Mouse (Mus musculus): ENCODE measurements at regions not wholly inside any gene's neighbourhood (a gene's known extent, or its start where the extent isn't known, plus 50 kb on each side); places are given as distances from the start of the nearest gene placed in this dataset.

DNA sequence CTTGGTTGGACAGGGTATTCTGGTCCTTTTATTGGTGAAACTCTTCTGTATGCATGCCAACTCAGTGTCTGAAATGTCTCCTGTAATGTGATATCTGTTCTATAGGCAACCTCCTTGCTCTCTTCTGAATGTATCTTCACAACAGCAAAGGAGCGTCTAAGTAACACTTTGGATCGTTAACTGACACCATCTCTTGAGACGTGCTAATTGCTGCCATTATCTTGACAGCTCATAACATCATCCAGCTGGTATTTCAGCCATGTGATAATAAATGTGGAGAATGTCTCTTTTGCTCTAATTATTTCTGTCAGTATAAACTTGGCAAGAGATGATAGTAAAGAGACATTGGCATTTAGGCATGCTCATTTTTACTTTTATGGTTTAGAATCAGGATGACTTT lies 68.8 kb upstream of the Col8a1 start:
- in situ Hi-C loops (cut with MboI, MseI) = no loop called here

DNA sequence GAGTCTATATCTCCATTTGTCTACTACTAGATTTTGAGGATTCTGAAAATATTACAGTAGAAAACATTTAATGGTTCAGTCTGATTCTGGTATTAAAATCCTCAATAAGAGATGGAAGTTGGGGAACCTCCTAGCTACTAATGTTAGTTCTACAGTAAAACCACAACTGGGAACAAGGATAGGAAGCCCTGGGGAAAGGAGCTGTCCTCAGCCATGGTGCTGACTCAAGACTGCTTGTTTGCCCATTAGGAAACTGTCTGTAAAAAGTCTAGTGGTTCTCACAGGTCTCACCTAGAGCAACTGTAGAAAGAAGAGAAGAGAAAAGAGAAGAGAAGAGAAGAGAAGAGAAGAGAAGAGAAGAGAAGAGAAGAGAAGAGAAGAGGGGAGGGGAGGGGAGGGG lies 90.9 kb upstream of the Col8a1 start:
- in situ Hi-C loops (cut with MboI, MseI) = no loop called here

DNA sequence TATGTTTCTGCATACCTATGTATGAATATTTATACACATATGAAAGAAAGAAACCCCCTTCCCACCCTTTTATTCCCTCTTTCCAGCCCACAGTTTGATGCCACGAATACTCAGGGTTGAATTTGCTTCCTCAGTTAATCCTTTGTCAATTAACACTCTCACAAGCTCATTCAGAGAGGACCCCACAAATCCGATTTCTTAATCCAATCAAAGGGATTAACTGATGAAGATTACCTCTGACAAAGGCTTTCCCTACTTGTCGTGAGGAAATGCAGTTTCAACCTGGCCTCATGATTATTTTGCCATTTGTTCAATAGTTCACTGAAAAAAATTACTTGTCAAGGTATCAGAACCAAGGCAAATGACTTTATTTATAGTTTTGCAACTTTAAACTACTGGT lies 91.8 kb upstream of the Col8a1 start:
- in situ Hi-C loops (cut with MboI, MseI) = no loop called here

DNA sequence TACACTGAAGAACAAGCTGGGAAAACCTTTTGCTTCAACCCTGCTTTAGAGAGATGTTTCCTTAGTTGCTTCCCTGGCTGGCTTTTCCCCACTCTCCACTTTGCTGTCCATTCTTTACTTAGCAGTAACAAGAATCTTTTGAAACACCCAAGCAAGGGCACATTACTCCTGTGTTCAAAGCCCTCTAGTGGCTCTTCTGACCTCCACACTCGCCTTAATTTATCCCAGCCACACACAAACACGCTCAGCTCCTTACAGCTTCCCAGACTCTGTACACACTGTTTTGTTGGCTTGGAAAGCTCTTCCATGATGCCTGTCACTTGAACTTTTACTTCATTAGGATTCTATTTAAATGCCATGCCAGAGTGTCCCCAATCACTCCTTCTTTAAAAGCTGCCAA lies 97.3 kb upstream of the Col8a1 start:
- in situ Hi-C loops (cut with MboI, MseI) = no loop called here

- in situ Hi-C loops (cut with MboI, MseI) = no loop called here
Measured at GRCm38 (mm10) chr16:57852838-57853460, 98.4 kb upstream of the Col8a1 start.

GRCm38 (mm10) chr16:57853751-57854150 lies 99.2 kb upstream of the Col8a1 start:
- in situ Hi-C loops (cut with MboI, MseI) = no loop called here

GRCm38 (mm10) chr16:57857071-57857470 lies 102.5 kb upstream of the Col8a1 start:
- in situ Hi-C loops (cut with MboI, MseI) = no loop called here

DNA sequence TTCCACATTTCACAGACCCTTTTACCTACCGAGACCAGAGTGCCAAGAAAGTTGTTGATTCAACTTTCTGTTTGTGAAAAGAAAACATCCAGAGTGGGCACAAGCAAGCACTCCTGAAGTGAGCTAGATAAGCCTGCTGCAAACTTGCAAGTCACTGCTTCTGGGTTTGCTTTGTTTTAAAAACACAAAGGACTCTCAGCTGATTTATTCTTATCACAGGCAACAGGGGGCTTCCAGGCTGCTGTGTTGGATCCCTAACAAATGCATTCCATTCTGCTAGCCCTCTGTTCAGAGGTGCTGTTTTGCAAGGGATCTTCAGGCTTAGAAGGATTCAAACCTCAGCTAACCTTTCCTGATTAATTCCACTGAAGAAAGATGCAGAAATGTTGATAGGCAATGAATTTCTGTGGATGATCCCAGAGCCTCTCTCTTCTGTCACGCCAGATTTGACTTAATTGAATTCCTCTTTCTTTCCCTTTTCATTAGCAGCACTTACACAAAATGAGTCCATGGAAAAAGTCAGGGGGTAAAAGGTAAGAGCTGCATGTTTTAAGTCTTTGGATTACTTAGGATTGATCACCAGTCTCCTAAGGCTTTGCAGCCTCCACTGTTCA lies 103.7 kb upstream of the Col8a1 start:
- in situ Hi-C loops (cut with MboI, MseI) = no loop called here

GRCm38 (mm10) chr16:57858765-57859201 lies 104.2 kb upstream of the Col8a1 start:
- in situ Hi-C loops (cut with MboI, MseI) = no loop called here

DNA sequence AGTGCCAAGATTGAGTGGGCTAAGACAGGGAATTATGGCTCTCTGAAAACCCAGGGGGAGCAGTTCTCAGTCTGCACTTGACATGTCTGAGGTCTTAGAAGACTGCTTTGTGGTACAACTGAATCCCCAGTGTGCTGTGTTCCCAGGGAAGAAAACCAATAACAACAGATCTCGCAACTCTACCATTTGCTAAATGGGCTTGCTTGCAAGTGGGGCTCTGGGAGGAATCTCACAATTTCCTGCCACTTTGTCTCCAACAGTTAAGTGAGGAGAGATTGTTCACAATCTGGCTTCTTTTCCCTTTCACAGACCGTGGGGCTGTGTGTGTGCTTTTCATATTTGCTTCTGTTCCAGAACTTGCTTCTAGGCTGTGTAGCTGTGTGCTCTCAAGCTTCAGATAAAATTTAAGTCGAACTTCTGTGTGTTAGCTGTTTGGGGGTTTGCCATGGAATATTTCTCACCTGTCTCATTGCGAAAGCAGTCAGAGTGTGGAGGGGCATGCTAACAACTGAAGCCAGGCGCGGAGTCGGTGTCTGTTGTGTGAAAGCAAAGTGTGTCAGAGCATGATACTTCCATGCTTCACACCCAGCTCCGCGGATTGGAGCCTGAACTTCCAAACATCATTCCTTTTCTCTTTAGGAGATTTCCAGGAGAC lies 108.8 kb upstream of the Col8a1 start:
- in situ Hi-C loops (cut with MboI, MseI) = no loop called here

DNA sequence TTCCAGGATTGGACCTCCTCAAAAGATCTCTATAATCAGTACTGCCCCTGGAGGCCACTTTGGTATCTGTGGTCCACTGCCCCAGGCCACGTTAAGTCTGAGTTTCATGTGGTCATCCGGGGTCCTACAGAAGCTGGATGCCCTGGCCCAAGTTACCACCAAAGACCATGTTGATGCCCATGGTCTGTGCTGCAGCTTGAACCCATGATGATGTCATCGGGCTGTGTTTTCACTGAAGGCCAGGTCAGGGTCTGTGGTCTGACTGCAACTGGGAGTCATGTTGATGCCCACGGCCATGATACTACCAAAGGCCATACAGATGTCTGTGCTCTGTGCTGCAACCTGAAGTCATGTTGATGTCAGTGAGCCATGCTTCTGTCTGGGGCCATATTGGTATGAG lies 122.3 kb upstream of the Col8a1 start:
- in situ Hi-C loops (cut with MboI, MseI) = no loop called here

DNA sequence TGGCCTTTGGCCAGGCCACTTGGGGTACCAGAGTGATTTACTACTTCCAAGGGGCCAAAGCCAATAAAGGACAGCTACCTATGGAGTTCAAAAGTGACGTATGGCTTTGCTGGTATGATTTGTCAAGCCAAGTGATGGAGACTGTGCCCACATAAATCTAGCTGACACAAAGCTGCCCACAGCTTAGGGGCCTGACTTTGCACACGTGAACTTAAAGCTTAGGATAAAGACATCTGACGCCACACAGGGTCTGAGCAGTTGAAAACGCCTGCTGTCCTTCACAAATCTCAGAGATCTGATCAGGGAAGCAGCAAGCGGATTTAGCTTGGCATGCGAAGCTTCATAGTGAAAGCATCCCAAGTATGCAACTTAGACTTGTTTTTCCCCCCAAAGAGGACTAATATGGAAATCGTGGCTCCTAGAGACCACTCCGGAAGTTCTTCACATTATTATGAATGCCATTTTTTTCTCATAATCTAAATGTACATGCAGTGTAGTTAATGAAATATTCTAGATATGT lies 127.1 kb upstream of the Col8a1 start:
- in situ Hi-C loops (cut with MboI, MseI) = no loop called here

DNA sequence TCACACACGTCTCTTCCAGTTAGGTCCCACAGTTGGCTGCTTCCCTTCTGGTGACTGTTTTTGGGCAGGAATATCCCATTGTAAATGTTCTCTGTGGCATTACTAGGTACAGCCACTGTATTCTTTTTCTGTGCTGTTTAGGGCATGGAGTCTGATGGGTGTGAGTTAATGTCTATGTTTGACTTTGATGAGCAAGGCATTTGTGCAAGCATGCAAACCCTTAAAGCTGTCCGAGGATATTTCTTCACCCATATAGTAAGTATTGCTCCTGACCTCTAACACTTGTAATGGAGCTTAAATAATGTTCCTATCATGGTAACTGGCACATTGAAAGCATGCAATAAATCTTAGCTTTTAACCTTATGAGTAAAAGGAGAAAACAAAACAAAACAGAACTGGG lies 133.6 kb upstream of the Col8a1 start:
- in situ Hi-C loops (cut with MboI, MseI) = no loop called here

GRCm38 (mm10) chr16:57888553-57888952 lies 134.0 kb upstream of the Col8a1 start:
- in situ Hi-C loops (cut with MboI, MseI) = no loop called here

GRCm38 (mm10) chr16:57890135-57890534 lies 135.6 kb upstream of the Col8a1 start:
- in situ Hi-C loops (cut with MboI, MseI) = no loop called here

GRCm38 (mm10) chr16:57893111-57893510 lies 138.6 kb upstream of the Col8a1 start:
- in situ Hi-C loops (cut with MboI, MseI) = no loop called here

DNA sequence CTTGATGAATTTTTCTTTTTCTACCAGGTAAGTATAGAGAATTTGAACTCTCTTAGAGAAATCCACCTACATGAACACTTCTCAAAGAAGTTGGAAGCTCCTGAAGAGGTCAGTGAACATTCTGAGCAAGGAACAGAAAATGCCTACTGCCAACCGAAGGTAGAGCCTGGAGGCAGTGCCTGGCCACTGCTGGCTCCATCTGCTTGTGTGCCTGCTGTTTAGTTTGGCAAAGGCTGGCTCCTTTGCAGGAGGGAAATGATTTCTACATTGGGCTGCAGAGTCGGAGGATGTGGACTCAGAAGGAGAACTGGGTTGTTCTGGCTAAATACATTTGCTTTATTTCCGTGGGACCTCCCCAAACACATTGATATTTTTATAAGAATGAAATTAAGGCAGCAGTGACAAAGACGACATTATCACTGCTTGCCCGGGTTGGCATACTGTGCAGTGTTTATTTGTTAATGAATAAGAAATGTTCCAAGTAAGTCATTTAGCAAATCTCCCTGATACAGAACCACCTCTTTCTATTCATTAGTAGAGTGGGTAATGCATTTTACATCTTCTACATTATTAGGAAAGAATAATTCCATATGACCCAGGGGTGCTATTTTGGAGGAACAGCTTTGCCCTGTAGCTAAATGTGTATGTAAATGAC lies 139.3 kb upstream of the Col8a1 start:
- in situ Hi-C loops (cut with MboI, MseI) = no loop called here

DNA sequence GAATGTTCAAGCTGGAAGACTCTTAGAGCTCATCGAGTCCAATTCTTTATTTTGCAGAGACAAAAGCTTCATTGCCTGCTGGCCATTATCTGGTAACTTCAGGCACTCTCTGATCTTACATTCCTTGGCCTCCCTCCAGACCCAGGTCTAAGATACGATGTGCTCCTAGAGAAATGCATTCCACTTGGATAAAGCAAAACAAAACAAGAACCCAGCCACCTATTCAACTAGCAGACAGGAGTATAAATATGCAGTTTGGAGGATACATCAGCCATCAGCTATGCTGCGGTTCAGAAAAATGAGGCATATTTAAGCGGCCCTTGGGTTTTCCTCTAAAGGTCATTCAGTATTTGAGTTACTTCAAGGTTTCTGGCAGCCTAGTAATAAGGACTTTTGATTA lies 146.5 kb upstream of the Col8a1 start:
- in situ Hi-C loops (cut with MboI, MseI) = no loop called here

DNA sequence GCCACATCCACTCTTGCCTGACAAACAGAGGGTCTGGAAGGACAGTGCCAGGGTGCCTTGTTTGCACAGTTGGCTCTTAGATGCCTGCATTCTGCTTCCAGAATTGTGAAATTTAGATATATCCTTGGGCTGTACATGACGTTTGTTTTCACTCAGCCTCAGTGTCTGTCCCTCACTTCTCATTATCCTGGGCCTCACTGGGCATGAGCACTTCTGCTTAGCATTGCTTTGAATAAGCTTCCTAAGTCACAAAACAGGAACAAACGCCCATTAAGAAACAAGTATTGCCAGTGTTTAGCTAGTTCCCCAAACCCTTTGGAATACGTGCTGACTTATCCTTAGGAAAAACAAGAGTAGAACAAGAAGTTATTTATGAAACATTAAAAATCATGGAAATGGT lies 148.0 kb upstream of the Col8a1 start:
- in situ Hi-C loops (cut with MboI, MseI) = no loop called here

GRCm38 (mm10) chr16:57912001-57912400 lies 157.5 kb upstream of the Col8a1 start:
- in situ Hi-C loops (cut with MboI, MseI) = no loop called here

GRCm38 (mm10) chr16:57914506-57914905 lies 160.0 kb upstream of the Col8a1 start:
- in situ Hi-C loops (cut with MboI, MseI) = no loop called here

DNA sequence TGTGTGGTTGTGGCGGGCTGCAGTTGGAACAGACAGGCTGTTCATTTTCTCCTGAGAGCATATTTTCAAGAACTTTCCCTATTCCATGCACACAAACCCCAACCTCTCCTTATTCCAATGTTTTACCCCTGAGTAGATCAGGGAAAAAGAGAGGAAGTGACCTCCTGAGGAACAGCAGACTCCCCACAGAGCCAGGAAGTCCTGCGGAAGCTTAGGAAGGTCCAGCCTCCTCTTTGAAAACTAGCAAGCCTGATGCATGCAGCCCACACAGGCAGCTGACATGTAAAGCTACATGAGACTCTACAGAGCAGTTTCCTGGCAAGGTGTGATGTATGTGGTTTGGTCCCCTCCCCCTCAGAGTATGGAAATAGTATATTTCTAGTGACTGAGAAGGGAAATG lies 160.9 kb upstream of the Col8a1 start:
- in situ Hi-C loops (cut with MboI, MseI) = no loop called here
